Mouse (Mus musculus): ENCODE results near the gene Mogs. TPM values are rescaled to one million over a fixed set of nuclear protein-coding genes. Genes with fewer than 3 reads are reported as not detected.
A peak's percentile ranks its signal among the peaks of the same experiment; 100 is the strongest.

Gene Mogs
- polyA plus RNA-seq, 1 experiment: 32.5 TPM

DNA sequence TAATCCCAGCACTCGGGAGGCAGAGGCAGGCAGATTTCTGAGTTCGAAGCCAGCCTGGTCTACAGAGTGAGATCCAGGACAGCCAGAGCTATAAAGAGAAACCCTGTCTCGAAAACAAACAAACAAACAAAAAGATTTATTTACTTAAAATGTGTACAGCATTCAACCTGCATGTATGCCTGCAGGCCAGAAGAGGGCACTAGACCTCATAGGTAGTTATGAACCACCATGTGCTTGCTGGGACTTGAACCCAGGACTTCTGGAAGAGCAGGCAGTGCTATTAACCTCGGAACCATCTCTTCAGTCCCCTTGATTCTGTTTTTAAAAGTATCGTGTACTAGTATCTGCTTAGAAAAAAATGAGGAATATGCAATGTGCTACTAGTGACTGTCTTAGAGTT is 12.1 kb downstream of the Mogs start:
- TF ChIP-seq MAX (IDR thresholded peaks at IDR 0.05): no peak
- no peak for TF ChIP-seq CEBPB (IDR thresholded peaks at IDR 0.05; ENCODE audit: low read depth)
- no peak for TF ChIP-seq CTCF (IDR thresholded peaks at IDR 0.05; ENCODE audit: control insufficient read depth, insufficient read depth, insufficient read length)
- TF ChIP-seq MYOD1 (IDR thresholded peaks at IDR 0.05; ENCODE audit: control insufficient read depth, insufficient read length, low read depth): no peak
- TF ChIP-seq FOSL1 (IDR thresholded peaks at IDR 0.05; ENCODE audit: insufficient read depth, low read length, poor library complexity, severe bottlenecking): no peak
- no peak for TF ChIP-seq MYOG (IDR thresholded peaks at IDR 0.05; ENCODE audit: control insufficient read depth, extremely low read depth, insufficient read length)
- Histone ChIP-seq H3K79me3 (ENCODE audit: low read depth) (peaks cover 3% of the 10 kb centered on the region), H3K79me2 (ENCODE audit: control insufficient read depth, insufficient read depth) (peaks cover 23% of the 10 kb centered on the region), H3K27me3 (ENCODE audit: control insufficient read depth, insufficient read depth, insufficient read length) (no peaks in the 10 kb centered on the region), H3K4me3 (ENCODE audit: insufficient read depth, poor library complexity, severe bottlenecking) (no peak overlapping the region), H3K36me3 (ENCODE audit: control insufficient read depth, insufficient read depth) (no peaks in the 10 kb centered on the region), H3ac (ENCODE audit: control insufficient read depth, insufficient read length, low read depth) (no peak overlapping the region)

DNA sequence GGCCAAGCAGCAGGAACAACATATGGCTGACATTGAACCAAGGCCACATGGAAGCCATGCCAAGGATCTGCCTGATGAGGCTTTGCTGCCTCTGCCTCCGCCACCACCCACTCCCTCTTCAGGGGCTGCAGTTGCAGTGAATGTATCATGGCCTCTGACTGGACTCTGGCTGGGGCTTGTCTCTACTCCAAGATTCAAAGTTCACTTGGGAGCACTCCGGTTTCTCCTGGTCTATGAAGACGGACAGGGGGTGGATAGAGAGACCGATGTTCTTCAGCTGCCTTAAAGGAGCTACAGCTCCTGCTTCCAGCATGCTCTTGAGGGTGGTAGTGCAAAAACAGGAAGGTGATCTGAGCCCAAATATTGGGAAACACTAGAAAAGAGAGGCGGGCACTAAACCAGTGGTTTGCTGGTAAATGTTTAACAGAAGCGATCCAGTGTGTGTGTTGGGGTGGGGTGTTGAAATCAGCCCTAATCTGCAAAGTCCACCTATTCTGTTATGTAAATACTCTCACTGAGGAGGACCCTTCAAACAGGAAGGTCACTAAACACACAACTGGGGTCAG is 16.3 kb downstream of the Mogs start:
- no peak overlapping the region for H3K4me3 ChIP-seq (ENCODE audit: insufficient read depth, poor library complexity, severe bottlenecking)
- peaks cover 15% of the 10 kb centered on the region for H3K79me2 ChIP-seq (ENCODE audit: control insufficient read depth, insufficient read depth)
- no peaks in the 10 kb centered on the region for H3K36me3 ChIP-seq (ENCODE audit: control insufficient read depth, insufficient read depth)
- H3ac ChIP-seq (ENCODE audit: control insufficient read depth, insufficient read length, low read depth): no peak overlapping the region
- no peaks in the 10 kb centered on the region for H3K27me3 ChIP-seq (ENCODE audit: control insufficient read depth, insufficient read depth, insufficient read length)
- TF ChIP-seq MYOG (IDR thresholded peaks at IDR 0.05; ENCODE audit: control insufficient read depth, extremely low read depth, insufficient read length): no peak
- no peak for TF ChIP-seq CEBPB (IDR thresholded peaks at IDR 0.05; ENCODE audit: low read depth)
- TF ChIP-seq FOSL1 (IDR thresholded peaks at IDR 0.05; ENCODE audit: insufficient read depth, low read length, poor library complexity, severe bottlenecking): no peak
- TF ChIP-seq MYOD1 (IDR thresholded peaks at IDR 0.05; ENCODE audit: control insufficient read depth, insufficient read length, low read depth): no peak
- TF ChIP-seq USF1 (IDR thresholded peaks at IDR 0.05; ENCODE audit: low read depth): no peak
- no peak for TF ChIP-seq MAX (IDR thresholded peaks at IDR 0.05)
- TF ChIP-seq CTCF (IDR thresholded peaks at IDR 0.05; ENCODE audit: control insufficient read depth, insufficient read depth, insufficient read length): no peak
- peaks cover 7% of the 10 kb centered on the region for H3K79me3 ChIP-seq (ENCODE audit: low read depth)

DNA sequence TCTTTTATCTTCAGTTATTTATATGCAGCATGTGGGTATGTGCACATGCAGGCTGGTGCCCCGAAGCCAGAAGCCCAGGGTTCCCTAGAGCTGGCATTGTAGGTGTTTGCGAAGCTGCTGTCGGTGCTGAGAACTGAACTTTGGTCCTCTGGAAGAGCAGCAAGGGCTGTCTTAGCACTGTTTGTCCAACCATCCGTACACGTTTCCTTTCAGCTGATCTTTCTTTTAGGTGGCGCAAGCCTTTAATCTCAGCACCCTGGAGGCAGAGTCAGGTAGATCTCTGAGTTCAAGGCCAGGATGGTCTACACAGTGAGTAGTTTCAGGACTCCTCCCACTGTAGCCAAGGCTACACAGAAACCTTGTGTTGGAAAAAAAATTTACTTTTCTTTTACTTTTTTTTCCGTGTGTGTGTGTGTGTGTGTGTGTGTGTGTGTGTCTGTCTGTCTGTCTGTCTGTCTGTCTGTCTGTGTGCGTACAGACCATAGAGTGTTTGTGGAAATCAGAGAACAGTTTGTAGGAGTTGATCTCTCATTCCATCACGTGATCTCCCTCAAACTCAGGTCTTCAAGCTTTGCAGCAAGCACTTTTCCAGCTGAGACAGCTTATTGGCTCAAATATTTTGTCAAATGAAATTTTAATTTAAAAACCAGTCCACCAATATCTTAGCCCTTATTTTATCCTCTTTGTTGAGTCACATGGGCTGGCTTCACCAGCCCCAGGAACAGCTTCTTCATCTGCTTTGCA is 17.1 kb downstream of the Mogs start:
- Histone ChIP-seq H3K27me3 (ENCODE audit: control insufficient read depth, insufficient read depth, insufficient read length) (no peaks in the 10 kb centered on the region), H3K79me2 (ENCODE audit: control insufficient read depth, insufficient read depth) (peaks cover 23% of the 10 kb centered on the region), H3ac (ENCODE audit: control insufficient read depth, insufficient read length, low read depth) (no peak overlapping the region), H3K4me3 (ENCODE audit: insufficient read depth, poor library complexity, severe bottlenecking) (no peak overlapping the region), H3K79me3 (ENCODE audit: low read depth) (peaks cover 10% of the 10 kb centered on the region), H3K36me3 (ENCODE audit: control insufficient read depth, insufficient read depth) (no peaks in the 10 kb centered on the region)
- TF ChIP-seq USF1 (IDR thresholded peaks at IDR 0.05; ENCODE audit: low read depth): peak; percentile 71
- TF ChIP-seq MYOD1 (IDR thresholded peaks at IDR 0.05; ENCODE audit: control insufficient read depth, insufficient read length, low read depth): no peak

DNA sequence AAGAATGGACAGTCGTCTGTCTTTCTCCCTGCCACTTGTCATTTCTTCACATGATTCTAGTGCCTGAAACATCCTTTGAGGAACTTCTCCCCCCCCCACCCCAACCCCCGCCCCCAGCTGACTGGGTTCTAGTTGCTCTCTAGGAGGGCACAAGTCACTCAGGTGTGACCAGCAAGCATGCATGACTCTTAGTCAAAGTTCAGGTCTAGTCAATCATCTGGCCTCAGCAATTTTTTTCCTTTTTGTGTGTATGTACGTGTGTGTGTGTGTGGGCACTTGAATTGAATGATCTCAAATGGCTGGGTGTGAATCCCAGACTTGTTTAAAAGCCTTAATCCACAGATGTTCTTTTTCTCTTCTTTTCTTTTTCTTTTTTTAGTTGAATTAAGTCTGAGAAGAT is 18.9 kb downstream of the Mogs start:
- no peak for TF ChIP-seq MYOD1 (IDR thresholded peaks at IDR 0.05; ENCODE audit: control insufficient read depth, insufficient read length, low read depth)
- TF ChIP-seq FOSL1 (IDR thresholded peaks at IDR 0.05; ENCODE audit: insufficient read depth, low read length, poor library complexity, severe bottlenecking): no peak
- no peak for TF ChIP-seq MAX (IDR thresholded peaks at IDR 0.05)
- TF ChIP-seq MYOG (IDR thresholded peaks at IDR 0.05; ENCODE audit: control insufficient read depth, extremely low read depth, insufficient read length): no peak
- TF ChIP-seq USF1 (IDR thresholded peaks at IDR 0.05; ENCODE audit: low read depth): no peak
- no peak for TF ChIP-seq CTCF (IDR thresholded peaks at IDR 0.05; ENCODE audit: control insufficient read depth, insufficient read depth, insufficient read length)
- TF ChIP-seq CEBPB (IDR thresholded peaks at IDR 0.05; ENCODE audit: low read depth): no peak
- Histone ChIP-seq H3K4me3 (ENCODE audit: insufficient read depth, poor library complexity, severe bottlenecking) (no peak overlapping the region), H3K79me2 (ENCODE audit: control insufficient read depth, insufficient read depth) (peaks cover 38% of the 10 kb centered on the region), H3K27me3 (ENCODE audit: control insufficient read depth, insufficient read depth, insufficient read length) (no peaks in the 10 kb centered on the region), H3ac (ENCODE audit: control insufficient read depth, insufficient read length, low read depth) (no peak overlapping the region), H3K79me3 (ENCODE audit: low read depth) (peaks cover 21% of the 10 kb centered on the region), H3K36me3 (ENCODE audit: control insufficient read depth, insufficient read depth) (peaks cover 5% of the 10 kb centered on the region)

DNA sequence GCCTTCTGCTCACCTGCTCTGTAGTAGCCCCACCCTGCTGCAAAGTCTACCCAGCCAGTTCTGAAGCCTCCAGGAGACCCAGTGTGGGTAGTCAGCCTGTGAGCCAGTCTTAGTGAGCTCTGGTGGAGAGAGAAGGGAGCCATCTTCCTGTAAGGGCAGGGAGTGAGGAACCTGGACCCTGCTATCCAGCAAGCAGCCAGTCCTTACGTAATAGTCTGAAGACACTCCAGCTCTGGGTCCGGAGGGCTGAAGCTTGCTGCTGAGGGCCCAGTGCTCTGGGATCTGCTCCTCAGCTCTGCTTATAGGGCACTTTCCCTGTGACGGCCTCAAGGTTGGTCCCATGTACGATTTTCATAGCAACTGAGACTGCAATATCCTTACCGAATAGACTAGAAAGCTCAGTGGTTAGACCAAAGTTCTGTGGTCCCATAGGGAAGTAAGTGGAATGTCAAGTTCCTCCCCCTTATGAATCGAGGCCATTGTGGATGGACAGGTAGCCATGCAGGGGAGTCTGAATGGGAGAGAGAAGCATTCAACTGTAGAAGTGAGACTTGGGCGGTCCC is 19.7 kb downstream of the Mogs start, which contains the start of gene Rtkn:
Gene Rtkn, plus strand, starts transcription at position 513 of the 563 bp plus-strand sequence.
- H3K79me3 ChIP-seq (ENCODE audit: low read depth): peaks cover 29% of the 10 kb centered on the region
- H3K36me3 ChIP-seq (ENCODE audit: control insufficient read depth, insufficient read depth): peaks cover 10% of the 10 kb centered on the region
- no peaks in the 10 kb centered on the region for H3K27me3 ChIP-seq (ENCODE audit: control insufficient read depth, insufficient read depth, insufficient read length)
- peak within 1 kb of the TSS; percentile 84 for H3ac ChIP-seq (ENCODE audit: control insufficient read depth, insufficient read length, low read depth)
- H3K4me3 ChIP-seq (ENCODE audit: insufficient read depth, poor library complexity, severe bottlenecking): peak within 1 kb of the TSS; percentile 64
- H3K79me2 ChIP-seq (ENCODE audit: control insufficient read depth, insufficient read depth): peaks cover 46% of the 10 kb centered on the region
- no peak for TF ChIP-seq FOSL1 (IDR thresholded peaks at IDR 0.05; ENCODE audit: insufficient read depth, low read length, poor library complexity, severe bottlenecking)
- TF ChIP-seq MYOD1 (IDR thresholded peaks at IDR 0.05; ENCODE audit: control insufficient read depth, insufficient read length, low read depth): no peak
- no peak for TF ChIP-seq CTCF (IDR thresholded peaks at IDR 0.05; ENCODE audit: control insufficient read depth, insufficient read depth, insufficient read length)
- no peak for TF ChIP-seq USF1 (IDR thresholded peaks at IDR 0.05; ENCODE audit: low read depth)
- no peak for TF ChIP-seq CEBPB (IDR thresholded peaks at IDR 0.05; ENCODE audit: low read depth)
- TF ChIP-seq MYOG (IDR thresholded peaks at IDR 0.05; ENCODE audit: control insufficient read depth, extremely low read depth, insufficient read length): no peak
- no peak for TF ChIP-seq MAX (IDR thresholded peaks at IDR 0.05)
